Mouse (Mus musculus) limb, embryonic 13.5 days (tissue): ENCODE results near the gene Ebi3. TPM values are rescaled to one million over a fixed set of nuclear protein-coding genes. Genes with fewer than 3 reads are reported as not detected.
A peak's percentile ranks its signal among the peaks of the same experiment; 100 is the strongest.
"Not testable (repeated sequence)": the region's sequence is repeated elsewhere in the genome, so short reads cannot be mapped to it uniquely, and the experiment has no call there.

Experiments used
- ATAC-seq: fragments of 200-750 bp; cut with Nextera tagmentation; 2 replicates; pipeline ENCODE4 v1.8.0; 2017; ENCODE audit warnings: low read depth, moderate number of reproducible peaks, moderate TSS enrichment; ENCODE audit not compliant: low FRiP score
- H3K27ac ChIP-seq: fragments of 300-500 bp; sonication (generic); 2 replicates; pipeline ENCODE4 v1.5.1; 2015; ENCODE audit warnings: inconsistent platforms, mild to moderate bottlenecking, moderate library complexity
- H3K27me3 ChIP-seq: fragments of 300-500 bp; sonication (generic); 2 replicates; pipeline ENCODE4 v1.6.1; 2015; ENCODE audit warnings: mild to moderate bottlenecking, inconsistent platforms
- H3K36me3 ChIP-seq: fragments of 300-500 bp; sonication (generic); 2 replicates; pipeline ENCODE4 v1.6.1; 2015; ENCODE audit warnings: inconsistent platforms, mild to moderate bottlenecking, moderate library complexity
- H3K4me1 ChIP-seq: fragments of 300-500 bp; sonication (generic); 2 replicates; pipeline ENCODE4 v1.6.1; 2015; ENCODE audit warnings: inconsistent platforms
- H3K4me2 ChIP-seq: fragments of 300-500 bp; sonication (generic); replicated peaks from 2 replicates; pipeline ENCODE4 v1.6.1; 2015; ENCODE audit warnings: inconsistent platforms, mild to moderate bottlenecking, moderate library complexity
- H3K4me3 ChIP-seq: fragments of 300-500 bp; sonication (generic); 2 replicates; pipeline ENCODE4 v1.5.1; 2015; ENCODE audit warnings: moderate library complexity, mild to moderate bottlenecking, inconsistent platforms
- H3K9ac ChIP-seq: fragments of 300-500 bp; sonication (generic); 2 replicates; pipeline ENCODE4 v1.6.1; 2015; ENCODE audit warnings: mild to moderate bottlenecking, inconsistent platforms
- H3K9me3 ChIP-seq: fragments of 300-500 bp; sonication (generic); 2 replicates; pipeline ENCODE4 v1.6.1; 2016; ENCODE audit warnings: inconsistent platforms
- WGBS: fragments of 180-500 bp; shearing (Covaris S2); methylation state at CpG from one replicate; pipeline ENCODE4 v1.1.7; 2015; 5-methylcytosine and 5-hydroxymethylcytosine counted together
- polyA plus RNA-seq: library from polyadenylated mRNA; unstranded; fragments of >200 nt; fragmentation: Nextera tagmentation; extraction: Ambion mirVana; gene quantifications from 2 replicates; pipeline ENCODE4 v1.2.1, GENCODE M21; 2015

Ebi3 gene
- 1.3 and 1.4 TPM in 2 replicates for polyA plus RNA-seq

DNA sequence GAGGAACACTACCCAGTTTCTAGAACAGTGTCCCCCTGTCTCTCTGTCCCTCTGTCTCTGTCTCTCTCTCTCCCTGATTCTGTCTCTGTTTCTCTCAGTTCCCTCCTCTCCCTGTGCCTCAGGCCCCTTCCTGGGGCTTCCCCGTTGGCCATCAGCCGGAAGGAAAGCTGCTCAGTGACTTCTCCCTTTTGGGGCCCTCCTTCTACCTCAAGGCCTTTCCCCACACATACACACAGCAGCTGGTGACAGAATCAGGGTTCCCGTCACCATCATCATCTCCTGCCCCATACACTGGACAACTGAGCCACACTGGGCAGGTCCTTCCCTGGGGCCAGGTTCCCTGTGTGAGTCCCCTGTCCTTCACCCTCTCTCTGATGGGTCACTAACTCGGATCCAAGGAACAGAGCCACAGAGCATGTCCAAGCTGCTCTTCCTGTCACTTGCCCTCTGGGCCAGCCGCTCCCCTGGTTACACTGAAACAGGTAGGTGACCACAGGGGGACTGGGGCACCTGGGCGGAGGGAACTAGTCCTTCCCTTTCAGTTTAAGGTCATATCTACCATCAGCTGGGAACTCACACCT lies at the start of gene Ebi3:
Gene Ebi3, plus strand, starts transcription at position 194 of the 581 bp plus-strand sequence.
- Histone ChIP-seq H3K36me3 (no peaks in the 10 kb centered on the region), H3K9me3 (no peaks in the 10 kb centered on the region), H3K9ac (no peak within 1 kb of the TSS), H3K4me2 (no peak within 1 kb of the TSS), H3K4me1 (peaks cover 14% of the 10 kb centered on the region), H3K27ac (no peak within 1 kb of the TSS), H3K27me3 (peaks cover 43% of the 10 kb centered on the region), H3K4me3 (no peak within 1 kb of the TSS)
- no peak for ATAC-seq
- 75% methylated on average over 6 of the region's 6 CpGs for WGBS

DNA sequence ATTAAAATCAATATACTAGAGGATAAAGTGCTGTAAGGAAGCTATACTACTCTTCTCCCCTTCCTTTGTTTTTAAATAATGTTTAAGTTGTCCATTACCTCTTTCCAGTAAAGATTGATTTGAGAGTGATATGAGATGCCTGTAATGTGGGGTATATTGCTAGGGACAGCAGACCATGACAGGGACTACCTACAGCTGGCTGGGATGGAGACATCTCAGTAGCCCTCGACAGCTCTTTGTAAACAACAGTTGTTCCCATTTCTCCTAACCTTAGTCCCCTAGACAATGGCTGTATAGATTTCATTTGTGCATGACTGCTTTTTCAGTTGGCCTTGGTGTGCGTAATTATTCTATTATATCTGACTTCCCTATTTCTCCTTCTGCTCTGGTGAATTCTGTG lies 49.4 kb upstream of the Ebi3 start:
- no peaks in the 10 kb centered on the region for H3K27me3 ChIP-seq
- ATAC-seq, result no peak
- no peak overlapping the region for H3K4me3 ChIP-seq
- no peak overlapping the region for H3K27ac ChIP-seq
- WGBS, result 70% methylated on average over 2 of the region's 2 CpGs
- no peak overlapping the region for H3K4me2 ChIP-seq
- no peak overlapping the region for H3K9ac ChIP-seq
- H3K9me3 ChIP-seq, result peaks cover 6% of the 10 kb centered on the region
- H3K36me3 ChIP-seq, result peaks cover 8% of the 10 kb centered on the region
- no peaks in the 10 kb centered on the region for H3K4me1 ChIP-seq

DNA sequence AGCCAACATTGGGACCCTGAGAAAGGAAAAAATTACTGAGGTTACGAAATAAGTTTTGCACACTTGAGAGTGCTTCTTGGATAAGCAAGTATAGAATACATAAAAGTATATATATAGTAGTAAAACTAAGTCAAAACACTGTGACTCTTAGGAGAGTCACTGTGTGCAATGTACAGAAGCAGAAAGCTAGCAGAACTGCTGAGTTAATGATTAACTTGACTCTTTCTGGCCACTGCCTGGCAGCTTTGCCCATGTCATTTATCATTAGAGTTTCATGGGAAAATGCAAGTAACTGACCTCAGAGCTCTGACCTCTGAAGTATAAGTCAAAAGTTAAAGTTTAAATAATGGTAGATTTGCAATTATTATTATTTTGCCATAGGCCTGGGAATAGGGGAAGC lies 48.8 kb upstream of the Ebi3 start:
- 82% methylated on average over 1 of the region's 1 CpGs for WGBS
- no peak overlapping the region for H3K9ac ChIP-seq

GRCm38 (mm10) chr17:55904131-55904530 lies 48.3 kb upstream of the Ebi3 start:
- H3K27me3 ChIP-seq, result no peaks in the 10 kb centered on the region
- no peak for ATAC-seq
- 0 out of 2 replicates have a peak, but pooled peaks cover under 1% of the 10 kb centered on the region for H3K36me3 ChIP-seq
- 77% methylated on average over 6 of the region's 6 CpGs for WGBS
- H3K4me3 ChIP-seq, result no peak overlapping the region
- no peaks in the 10 kb centered on the region for H3K4me1 ChIP-seq
- no peak overlapping the region for H3K4me2 ChIP-seq
- H3K9ac ChIP-seq, result no peak overlapping the region
- no peaks in the 10 kb centered on the region; the same call in 1 of the 2 replicates for H3K9me3 ChIP-seq
- no peak overlapping the region for H3K27ac ChIP-seq

More for the DNA sequence above, 48.8 kb upstream of the Ebi3 start:
- Histone ChIP-seq H3K4me2 (no peak overlapping the region), H3K27ac (no peak overlapping the region), H3K27me3 (no peaks in the 10 kb centered on the region), H3K4me3 (no peak overlapping the region), H3K4me1 (no peaks in the 10 kb centered on the region), H3K9me3 (no peaks in the 10 kb centered on the region; the same call in 1 of the 2 replicates), H3K36me3 (0 out of 2 replicates have a peak, but pooled peaks cover 3% of the 10 kb centered on the region)
- no peak for ATAC-seq

GRCm38 (mm10) chr17:55906669-55907068 lies 45.8 kb upstream of the Ebi3 start:
- Histone ChIP-seq H3K4me3 (no peak overlapping the region), H3K27me3 (no peaks in the 10 kb centered on the region), H3K9me3 (no peaks in the 10 kb centered on the region), H3K27ac (no peak overlapping the region), H3K4me2 (no peak overlapping the region), H3K4me1 (no peaks in the 10 kb centered on the region), H3K9ac (no peak overlapping the region), H3K36me3 (no peaks in the 10 kb centered on the region)
- no peak for ATAC-seq

- peak overlapping the region; percentile 75 for H3K4me2 ChIP-seq
- peak overlapping the region; percentile 65 for H3K27ac ChIP-seq
- WGBS, result 3% methylated on average over 33 of the region's 33 CpGs
- H3K27me3 ChIP-seq, result no peaks in the 10 kb centered on the region
- peak overlapping the region; percentile 64 for H3K4me3 ChIP-seq
- H3K36me3 ChIP-seq, result 0 out of 2 replicates have a peak, but pooled peaks cover 3% of the 10 kb centered on the region
- ATAC-seq, result peak; percentile 97
- H3K4me1 ChIP-seq, result 0 out of 2 replicates have a peak, but pooled peaks cover 6% of the 10 kb centered on the region
- 0 out of 2 replicates have a peak, but pooled peaks cover 3% of the 10 kb centered on the region for H3K9me3 ChIP-seq
- H3K9ac ChIP-seq, result peak overlapping the region; percentile 78
Measured at GRCm38 (mm10) chr17:55931553-55932502, 20.6 kb upstream of the Ebi3 start.

- no peaks in the 10 kb centered on the region for H3K27me3 ChIP-seq
- peak overlapping the region; percentile 72; the same call in 1 of the 2 replicates for H3K9ac ChIP-seq
- no peak overlapping the region for H3K27ac ChIP-seq
- WGBS, result 79% methylated on average over 2 of the region's 2 CpGs
- peak overlapping the region; percentile 64 for H3K4me3 ChIP-seq
- H3K36me3 ChIP-seq, result 0 out of 2 replicates have a peak, but pooled peaks cover 3% of the 10 kb centered on the region
- no peak for ATAC-seq
- H3K4me1 ChIP-seq, result 0 out of 2 replicates have a peak, but pooled peaks cover 6% of the 10 kb centered on the region
- H3K9me3 ChIP-seq, result 0 out of 2 replicates have a peak, but pooled peaks cover 6% of the 10 kb centered on the region
- peak overlapping the region; percentile 75 for H3K4me2 ChIP-seq
Measured at GRCm38 (mm10) chr17:55932635-55933034, 19.8 kb upstream of the Ebi3 start.

GRCm38 (mm10) chr17:55933191-55933590 lies 19.2 kb upstream of the Ebi3 start:
- Histone ChIP-seq H3K36me3 (peaks cover 6% of the 10 kb centered on the region), H3K27ac (no peak overlapping the region), H3K9ac (no peak overlapping the region), H3K4me3 (0 out of 2 replicates have a peak overlapping the region, but pooled peaks have one; percentile 64), H3K4me2 (peak overlapping the region; percentile 75), H3K27me3 (no peaks in the 10 kb centered on the region), H3K9me3 (0 out of 2 replicates have a peak, but pooled peaks cover 9% of the 10 kb centered on the region), H3K4me1 (0 out of 2 replicates have a peak, but pooled peaks cover 6% of the 10 kb centered on the region)
- WGBS, result 94% methylated on average over 15 of the region's 15 CpGs
- no peak for ATAC-seq

GRCm38 (mm10) chr17:55944387-55944865 lies 8.0 kb upstream of the Ebi3 start:
- not testable (repeated sequence) for H3K27me3 ChIP-seq, H3K9me3 ChIP-seq, H3K4me1 ChIP-seq, ATAC-seq
- Histone ChIP-seq H3K27ac (peak overlapping the region; percentile 55; the same call in 1 of the 2 replicates), H3K9ac (peak overlapping the region; percentile 72; the same call in 1 of the 2 replicates), H3K4me2 (peak overlapping the region; percentile 83), H3K4me3 (peak overlapping the region; percentile 53), H3K36me3 (peaks cover 18% of the 10 kb centered on the region)
- 34% methylated on average over 10 of the region's 10 CpGs for WGBS

DNA sequence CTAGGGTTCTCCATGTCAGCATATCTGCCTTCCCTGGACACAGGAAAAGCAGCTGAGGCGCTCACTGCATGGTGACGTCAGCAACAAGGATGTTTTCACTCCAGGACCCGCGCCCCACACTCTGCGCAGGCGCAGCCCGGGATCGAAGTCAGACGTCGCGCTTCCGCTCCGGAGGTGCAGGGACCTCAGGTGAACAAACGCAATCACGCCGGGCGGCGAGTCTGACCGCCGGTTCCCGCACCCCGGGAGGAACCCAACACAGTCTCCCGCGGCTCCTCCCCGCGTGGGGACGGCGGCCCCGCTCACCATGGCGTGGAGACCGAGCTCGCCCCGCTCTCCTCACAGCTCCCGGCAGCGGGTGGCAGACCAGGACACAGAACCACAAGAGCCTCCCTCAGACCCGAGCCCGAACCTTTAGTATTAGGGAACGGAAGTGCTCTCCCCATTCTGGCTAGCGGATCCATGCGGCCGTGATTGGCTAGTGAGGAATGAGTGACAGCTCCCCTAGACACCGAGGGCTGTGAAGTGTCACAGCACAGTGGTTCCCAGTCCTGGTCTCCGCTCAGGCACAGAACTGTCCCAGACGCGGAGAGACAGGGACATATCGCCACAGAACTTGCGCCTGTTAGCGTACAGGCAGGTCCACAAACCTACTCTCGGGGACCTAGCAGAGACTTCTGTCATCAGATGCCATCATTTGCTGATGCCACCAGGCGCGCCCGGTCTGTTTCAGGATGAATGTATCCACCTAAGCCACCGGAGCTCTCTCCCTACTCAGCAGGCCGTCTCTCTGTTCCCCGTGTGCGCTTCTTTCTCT lies 7.4 kb upstream of the Ebi3 start:
- not testable (repeated sequence) for H3K27me3 ChIP-seq, H3K9me3 ChIP-seq, H3K4me1 ChIP-seq
- Histone ChIP-seq H3K36me3 (peaks cover 12% of the 10 kb centered on the region), H3K4me2 (peak overlapping the region; percentile 83), H3K27ac (peak overlapping the region; percentile 91), H3K4me3 (peak overlapping the region; percentile 53), H3K9ac (peak overlapping the region; percentile 72)
- peak; percentile 96 for ATAC-seq
- WGBS, result under 1% methylated on average over 56 of the region's 56 CpGs

DNA sequence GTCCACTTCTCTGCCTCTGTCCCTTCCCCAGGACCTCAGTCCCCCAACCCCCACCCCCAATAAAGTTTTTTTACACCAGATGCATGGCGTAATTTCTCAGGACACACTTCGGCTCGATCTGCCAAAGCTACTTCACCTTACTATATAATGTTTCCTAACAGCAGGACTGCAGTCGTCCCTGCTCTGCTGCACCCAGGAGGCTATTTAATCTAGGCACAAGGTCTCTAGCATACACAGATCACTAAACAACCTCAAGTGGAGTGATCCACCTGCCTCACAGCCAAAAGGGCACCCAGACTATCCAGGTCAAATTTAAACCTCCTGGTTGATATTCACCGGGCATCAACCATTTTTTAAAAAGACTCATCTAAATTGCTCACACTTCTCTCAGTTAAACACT lies 6.7 kb upstream of the Ebi3 start:
- Histone ChIP-seq H3K27ac (peak overlapping the region; percentile 91; the same call in 1 of the 2 replicates), H3K4me2 (peak overlapping the region; percentile 83), H3K9me3 (no peaks in the 10 kb centered on the region), H3K9ac (peak overlapping the region; percentile 72), H3K4me3 (peak overlapping the region; percentile 53), H3K4me1 (0 out of 2 replicates have a peak, but pooled peaks cover 5% of the 10 kb centered on the region), H3K36me3 (peaks cover 6% of the 10 kb centered on the region), H3K27me3 (peaks cover 9% of the 10 kb centered on the region; the same call in 1 of the 2 replicates)
- 20% methylated on average over 5 of the region's 5 CpGs for WGBS
- no peak for ATAC-seq
